Mouse (Mus musculus): ENCODE results near the gene Hspe1. TPM values are rescaled to one million over a fixed set of nuclear protein-coding genes. Genes with fewer than 3 reads are reported as not detected.

Gene Hspe1
- polyA plus RNA-seq (2014; fragmentation: Nextera tagmentation; extraction: Ambion mirVana) = 257 and 283 TPM in 2 replicates

DNA sequence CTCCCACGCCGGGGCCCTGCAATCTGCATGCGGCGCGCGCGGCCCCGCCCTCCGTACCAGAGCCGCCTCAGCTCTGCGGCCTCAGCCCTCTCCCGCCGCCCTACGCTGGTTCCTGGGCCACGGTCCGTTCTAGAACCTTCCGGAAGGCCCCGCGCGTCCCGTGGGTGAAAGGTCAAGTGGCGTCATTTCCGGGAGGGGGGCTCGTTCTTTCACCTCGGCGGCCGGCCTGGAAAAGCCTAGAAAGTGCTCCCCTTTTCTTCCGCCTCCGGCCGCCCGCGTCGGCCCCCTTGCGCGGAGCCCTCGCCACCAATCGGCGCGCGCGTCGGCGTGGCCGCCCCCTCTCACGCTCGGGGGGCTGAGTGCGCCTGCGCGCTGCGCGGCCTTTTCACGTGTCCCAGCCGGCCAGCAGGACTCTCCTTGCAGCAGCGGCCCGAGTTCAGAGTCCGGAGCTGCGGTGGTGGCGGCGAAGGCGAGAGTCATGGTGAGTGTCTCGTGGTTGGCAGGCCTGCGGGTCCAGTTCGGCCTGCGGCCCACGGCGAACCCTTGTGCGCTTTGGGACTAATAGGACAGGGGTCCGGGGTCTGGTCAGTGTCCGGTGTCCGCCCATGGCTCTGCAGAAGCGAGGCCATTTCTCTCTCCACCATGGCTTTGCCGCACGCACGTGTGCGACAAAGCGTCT, at the start of gene Hspe1, which contains the start of gene Hspd1:
TSS of gene Hspe1 (plus strand) at position 201 of the 679 bp plus-strand sequence.
TSS of gene Hspd1 (minus strand) at position 312 of the 679 bp plus-strand sequence.
- H3K36me3 ChIP-seq (ENCODE audit: control insufficient read depth, insufficient read depth, low read length) = peaks cover 50% of the 10 kb centered on the region
- peaks cover 28% of the 10 kb centered on the region for H3K4me1 ChIP-seq (ENCODE audit: control insufficient read depth, insufficient read depth, low read length)
- H3K27me3 ChIP-seq (replicated peaks; ENCODE audit: control insufficient read depth, insufficient read depth, low read length) = no peaks in the 10 kb centered on the region
- DNase-seq (ENCODE audit: low spot score) (peak; percentile 98), ATAC-seq (peak; percentile 95)
- peak within 1 kb of the TSS; percentile 95 for H3K9ac ChIP-seq (ENCODE audit: low read length)
- peak within 1 kb of the TSS; percentile 91 for H3K27ac ChIP-seq (ENCODE audit: low read depth, low read length)
- H3K4me2 ChIP-seq (ENCODE audit: low read length) = peak within 1 kb of the TSS; percentile 92
- under 1% methylated on average over 68 of the region's 76 CpGs for WGBS
- H3K9me3 ChIP-seq (replicated peaks; ENCODE audit: control insufficient read depth, low read length) = no peaks in the 10 kb centered on the region
- H3K4me3 ChIP-seq (ENCODE audit: low read depth, low read length) = peak within 1 kb of the TSS; percentile 94

DNA sequence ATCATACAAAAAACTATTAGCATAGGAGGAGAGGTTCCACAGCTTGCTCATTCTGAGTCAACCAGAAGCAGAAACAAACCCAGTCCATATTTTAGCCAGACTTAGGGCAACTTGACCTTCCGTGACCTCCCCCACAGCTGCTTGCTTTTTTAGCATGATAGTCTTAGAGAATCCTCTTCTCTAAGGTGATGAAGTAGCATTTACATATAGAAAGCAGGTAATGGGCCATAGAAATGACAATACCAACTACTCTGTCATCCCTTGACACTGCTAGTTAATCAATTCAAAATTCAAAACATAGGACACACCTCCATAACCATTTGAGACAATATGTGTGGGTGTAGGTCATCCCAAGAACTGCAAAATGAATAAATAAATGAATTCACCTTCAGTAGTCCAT, 48.0 kb upstream of the Hspe1 start:
- Histone ChIP-seq H3K9ac (ENCODE audit: low read length) (no peak overlapping the region), H3K4me2 (ENCODE audit: low read length) (no peak overlapping the region), H3K27me3 (replicated peaks; ENCODE audit: control insufficient read depth, insufficient read depth, low read length) (no peaks in the 10 kb centered on the region), H3K27ac (ENCODE audit: low read depth, low read length) (no peak overlapping the region), H3K9me3 (replicated peaks; ENCODE audit: control insufficient read depth, low read length) (0 out of 2 replicates have a peak, but pooled peaks cover 4% of the 10 kb centered on the region), H3K36me3 (ENCODE audit: control insufficient read depth, insufficient read depth, low read length) (no peaks in the 10 kb centered on the region), H3K4me3 (ENCODE audit: low read depth, low read length) (no peak overlapping the region), H3K4me1 (ENCODE audit: control insufficient read depth, insufficient read depth, low read length) (no peaks in the 10 kb centered on the region)
- no peak for ATAC-seq
- 90% methylated on average over 1 of the region's 1 CpGs for WGBS
- no peak for DNase-seq (ENCODE audit: low spot score)

GRCm38 (mm10) chr1:55041691-55042090, 46.2 kb upstream of the Hspe1 start:
- H3K9me3 ChIP-seq (replicated peaks; ENCODE audit: control insufficient read depth, low read length) = 0 out of 2 replicates have a peak, but pooled peaks cover 4% of the 10 kb centered on the region
- no peak overlapping the region for H3K9ac ChIP-seq (ENCODE audit: low read length)
- no peak overlapping the region for H3K4me3 ChIP-seq (ENCODE audit: low read depth, low read length)
- H3K4me1 ChIP-seq (ENCODE audit: control insufficient read depth, insufficient read depth, low read length) = no peaks in the 10 kb centered on the region
- H3K4me2 ChIP-seq (ENCODE audit: low read length) = no peak overlapping the region
- WGBS = 87% methylated on average over 4 of the region's 4 CpGs
- no peak for DNase-seq (ENCODE audit: low spot score)
- H3K27me3 ChIP-seq (replicated peaks; ENCODE audit: control insufficient read depth, insufficient read depth, low read length) = no peaks in the 10 kb centered on the region
- no peak for ATAC-seq
- H3K36me3 ChIP-seq (ENCODE audit: control insufficient read depth, insufficient read depth, low read length) = no peaks in the 10 kb centered on the region
- H3K27ac ChIP-seq (ENCODE audit: low read depth, low read length) = no peak overlapping the region

DNA sequence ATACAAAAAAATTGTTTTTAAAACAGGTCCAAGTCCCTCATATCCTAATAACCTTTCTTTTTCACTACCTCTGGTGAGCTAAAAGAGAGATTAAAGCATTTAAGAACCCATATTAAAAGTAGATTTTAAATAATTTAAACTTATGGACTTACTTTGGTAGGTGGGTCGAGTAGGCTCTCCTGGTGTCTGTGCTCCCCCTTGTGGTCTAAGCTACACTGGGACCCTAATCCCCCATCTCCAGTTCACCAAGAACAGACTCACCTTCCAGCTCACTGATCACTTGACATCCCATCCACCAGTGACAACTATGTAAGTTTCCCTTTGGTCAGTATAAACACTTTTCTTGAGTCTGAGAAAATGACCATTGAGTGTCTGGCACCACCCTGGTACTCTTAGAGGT, 45.7 kb upstream of the Hspe1 start:
- Histone ChIP-seq H3K27ac (ENCODE audit: low read depth, low read length) (no peak overlapping the region), H3K9me3 (replicated peaks; ENCODE audit: control insufficient read depth, low read length) (0 out of 2 replicates have a peak, but pooled peaks cover 4% of the 10 kb centered on the region), H3K36me3 (ENCODE audit: control insufficient read depth, insufficient read depth, low read length) (no peaks in the 10 kb centered on the region), H3K4me1 (ENCODE audit: control insufficient read depth, insufficient read depth, low read length) (no peaks in the 10 kb centered on the region), H3K9ac (ENCODE audit: low read length) (no peak overlapping the region), H3K27me3 (replicated peaks; ENCODE audit: control insufficient read depth, insufficient read depth, low read length) (no peaks in the 10 kb centered on the region), H3K4me3 (ENCODE audit: low read depth, low read length) (no peak overlapping the region), H3K4me2 (ENCODE audit: low read length) (no peak overlapping the region)
- ATAC-seq (no peak), DNase-seq (ENCODE audit: low spot score) (no peak)
- 55% methylated on average over 1 of the region's 1 CpGs for WGBS

DNA sequence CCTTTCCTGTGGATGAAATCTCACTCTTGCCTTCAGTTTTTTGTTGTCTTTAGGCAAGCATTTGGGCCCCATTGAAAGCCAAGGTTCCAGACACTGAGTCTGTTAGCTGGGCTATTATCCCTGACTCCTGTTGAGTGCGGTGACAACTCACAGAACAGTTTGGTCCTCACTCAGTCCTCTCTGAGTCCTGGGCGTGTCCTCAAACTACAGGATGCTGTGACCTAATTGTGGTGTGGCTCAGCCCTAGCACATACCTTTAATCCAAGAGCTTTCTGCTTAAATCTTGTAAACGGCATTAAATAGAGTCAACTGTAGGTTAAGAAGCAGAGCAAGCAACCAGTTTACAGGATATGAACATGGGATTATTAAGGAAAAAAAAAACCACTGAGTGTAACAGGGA, 44.8 kb upstream of the Hspe1 start:
- Histone ChIP-seq H3K9me3 (replicated peaks; ENCODE audit: control insufficient read depth, low read length) (0 out of 2 replicates have a peak, but pooled peaks cover 4% of the 10 kb centered on the region), H3K27ac (ENCODE audit: low read depth, low read length) (no peak overlapping the region), H3K4me2 (ENCODE audit: low read length) (no peak overlapping the region), H3K36me3 (ENCODE audit: control insufficient read depth, insufficient read depth, low read length) (no peaks in the 10 kb centered on the region), H3K9ac (ENCODE audit: low read length) (no peak overlapping the region), H3K4me3 (ENCODE audit: low read depth, low read length) (no peak overlapping the region), H3K4me1 (ENCODE audit: control insufficient read depth, insufficient read depth, low read length) (no peaks in the 10 kb centered on the region), H3K27me3 (replicated peaks; ENCODE audit: control insufficient read depth, insufficient read depth, low read length) (no peaks in the 10 kb centered on the region)
- DNase-seq (ENCODE audit: low spot score) (no peak), ATAC-seq (no peak)
- WGBS = 75% methylated on average over 3 of the region's 3 CpGs

DNA sequence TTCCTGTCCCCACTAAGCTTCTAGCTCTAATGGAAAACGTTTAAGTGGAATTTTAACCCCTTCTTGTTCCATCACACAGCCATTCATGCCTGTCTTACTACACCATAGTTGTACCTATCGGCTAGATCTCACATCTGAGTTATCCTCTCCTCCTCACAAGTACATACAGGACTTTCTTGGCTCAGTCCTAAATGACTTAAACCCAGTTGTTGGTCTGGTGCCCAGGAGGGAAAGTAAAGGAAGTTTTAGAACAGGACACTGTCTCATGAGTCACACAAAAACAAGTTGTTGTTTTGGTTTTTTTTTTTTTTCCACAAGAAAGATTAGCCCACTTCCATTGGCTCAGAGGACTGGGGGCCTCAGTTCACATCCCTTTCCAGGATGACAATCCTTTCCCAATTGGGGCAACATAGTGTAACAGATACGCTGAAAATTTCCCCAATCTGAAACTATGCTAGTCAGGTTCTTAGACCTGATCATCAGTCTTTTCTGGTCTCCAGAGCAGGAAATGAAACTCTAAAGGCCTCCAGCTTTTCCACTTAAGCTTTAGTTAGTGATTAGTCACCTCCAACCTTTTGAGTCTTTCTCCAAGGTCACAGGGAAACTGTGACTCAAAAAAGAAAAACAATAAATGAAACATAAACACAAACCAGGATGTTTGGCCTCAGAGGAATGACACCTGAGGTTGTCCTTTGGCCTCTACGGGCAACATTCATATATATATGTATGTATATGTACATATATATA, 38.9 kb upstream of the Hspe1 start:
- no peaks in the 10 kb centered on the region for H3K36me3 ChIP-seq (ENCODE audit: control insufficient read depth, insufficient read depth, low read length)
- ATAC-seq (no peak), DNase-seq (ENCODE audit: low spot score) (no peak)
- no peaks in the 10 kb centered on the region for H3K9me3 ChIP-seq (replicated peaks; ENCODE audit: control insufficient read depth, low read length)
- H3K27ac ChIP-seq (ENCODE audit: low read depth, low read length) = no peak overlapping the region
- H3K9ac ChIP-seq (ENCODE audit: low read length) = no peak overlapping the region
- WGBS = 65% methylated on average over 4 of the region's 4 CpGs
- no peaks in the 10 kb centered on the region for H3K27me3 ChIP-seq (replicated peaks; ENCODE audit: control insufficient read depth, insufficient read depth, low read length)
- H3K4me1 ChIP-seq (ENCODE audit: control insufficient read depth, insufficient read depth, low read length) = peaks cover 7% of the 10 kb centered on the region
- H3K4me3 ChIP-seq (ENCODE audit: low read depth, low read length) = no peak overlapping the region
- H3K4me2 ChIP-seq (ENCODE audit: low read length) = no peak overlapping the region

GRCm38 (mm10) chr1:55051671-55052070, 36.3 kb upstream of the Hspe1 start:
- no peak for ATAC-seq
- Histone ChIP-seq H3K9me3 (replicated peaks; ENCODE audit: control insufficient read depth, low read length) (no peaks in the 10 kb centered on the region), H3K27ac (ENCODE audit: low read depth, low read length) (no peak overlapping the region), H3K4me2 (ENCODE audit: low read length) (peak overlapping the region; percentile 85), H3K9ac (ENCODE audit: low read length) (peak overlapping the region; percentile 68), H3K4me3 (ENCODE audit: low read depth, low read length) (peak overlapping the region; percentile 86; the same call in 1 of the 2 replicates), H3K27me3 (replicated peaks; ENCODE audit: control insufficient read depth, insufficient read depth, low read length) (no peaks in the 10 kb centered on the region), H3K36me3 (ENCODE audit: control insufficient read depth, insufficient read depth, low read length) (no peaks in the 10 kb centered on the region), H3K4me1 (ENCODE audit: control insufficient read depth, insufficient read depth, low read length) (peaks cover 8% of the 10 kb centered on the region)
- WGBS = 79% methylated on average over 3 of the region's 3 CpGs
- no peak for DNase-seq (ENCODE audit: low spot score)

- WGBS = under 1% methylated on average over 46 of the region's 46 CpGs
- H3K4me1 ChIP-seq (ENCODE audit: control insufficient read depth, insufficient read depth, low read length) = peaks cover 8% of the 10 kb centered on the region
- peak within 1 kb of the TSS; percentile 73 for H3K9ac ChIP-seq (ENCODE audit: low read length)
- no peaks in the 10 kb centered on the region for H3K36me3 ChIP-seq (ENCODE audit: control insufficient read depth, insufficient read depth, low read length)
- H3K9me3 ChIP-seq (replicated peaks; ENCODE audit: control insufficient read depth, low read length) = no peaks in the 10 kb centered on the region
- no peaks in the 10 kb centered on the region for H3K27me3 ChIP-seq (replicated peaks; ENCODE audit: control insufficient read depth, insufficient read depth, low read length)
- peak; percentile 100 for ATAC-seq
- peak; percentile 99 for DNase-seq (ENCODE audit: low spot score)
- peak within 1 kb of the TSS; percentile 86 for H3K4me3 ChIP-seq (ENCODE audit: low read depth, low read length)
- H3K27ac ChIP-seq (ENCODE audit: low read depth, low read length) = peak within 1 kb of the TSS; percentile 55
- H3K4me2 ChIP-seq (ENCODE audit: low read length) = peak within 1 kb of the TSS; percentile 85
Measured at GRCm38 (mm10) chr1:55052355-55052953, 35.5 kb upstream of the Hspe1 start, which contains the start of gene Coq10b. Gene Coq10b, plus strand, starts transcription at chr1:55052770.
